Mouse (Mus musculus): Measurements from ENCODE around the gene Limk1. TPM values are rescaled to one million over a fixed set of nuclear protein-coding genes. Genes with fewer than 3 reads are reported as not detected.

Gene Limk1
- total RNA-seq, 2 experiments from 2014 or later, result 20.2 to 21.9 TPM

Other genes with a start within 250 kb of the Limk1 start
- gene Gtf2ird1, start 231.9 kb downstream of the Limk1 start, total RNA-seq (2021), result 10 to 100 TPM; 44.9 to 71.0 TPM
- gene Clip2, start 136.2 kb downstream of the Limk1 start, total RNA-seq (2021), result 10 to 100 TPM; 16.7 to 17.7 TPM
- gene Syna, start 128.4 kb downstream of the Limk1 start, total RNA-seq (2021), result not detected
- 10 to 100 TPM; 34.8 to 37.4 TPM for gene Rfc2, start 107.2 kb downstream of the Limk1 start, total RNA-seq (2021)
- gene Lat2, start 73.6 kb downstream of the Limk1 start, total RNA-seq (2021), result 1 to 10 TPM; 5.1 to 5.5 TPM
- gene Eif4h, start 49.1 kb downstream of the Limk1 start, total RNA-seq (2021), result 100 to 1,000 TPM; 266 to 273 TPM
- gene Eln, start 58.7 kb upstream of the Limk1 start, total RNA-seq (2021), result 10 to 100 TPM in 1 of 2 experiments, 1 to 10 TPM in 1; 9.0 to 18.1 TPM
- gene Tmem270, start 218.1 kb upstream of the Limk1 start, total RNA-seq (2021), result not detected
- gene Cldn13, start 226.9 kb upstream of the Limk1 start, total RNA-seq (2021), result not detected
- gene Mettl27, start 243.8 kb upstream of the Limk1 start, total RNA-seq (2021), result 10 to 100 TPM; 23.1 to 23.6 TPM

Measured in adrenal gland, adult 18-20 months (tissue).